Mouse (Mus musculus): Measurements from ENCODE around the gene Elmod2. TPM values are rescaled to one million over a fixed set of nuclear protein-coding genes. Genes with fewer than 3 reads are reported as not detected.
A peak's percentile ranks its signal among the peaks of the same experiment; 100 is the strongest.

Gene Elmod2
- total and polyA plus RNA-seq, 2 experiments from 2014 or later, result 12.9 to 22.8 TPM

DNA sequence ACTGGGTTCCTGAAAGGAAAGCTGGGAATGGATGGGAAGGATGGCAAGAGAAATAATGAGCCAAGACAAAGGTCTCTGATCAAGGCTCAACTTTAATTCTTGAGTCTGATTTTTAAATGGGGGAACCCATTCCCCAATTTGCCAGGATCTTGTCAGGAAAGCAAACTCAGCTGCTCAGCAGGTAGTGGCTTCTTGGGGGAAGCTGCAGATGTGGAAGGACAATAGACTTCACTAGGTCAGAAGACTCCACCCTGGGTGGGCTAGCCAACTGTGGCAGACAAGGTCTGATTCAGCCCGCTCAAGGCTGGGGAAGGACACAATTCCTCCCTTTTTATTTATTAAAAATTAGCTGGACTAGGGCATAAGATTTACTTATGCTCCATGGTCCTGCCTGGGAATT is 27.3 kb downstream of the Elmod2 start:
- Histone ChIP-seq H3K4me2 (ENCODE audit: low read depth, low read length, poor library complexity, severe bottlenecking) (no peak overlapping the region), H3K4me1 (ENCODE audit: insufficient read depth, low read length) (no peaks in the 10 kb centered on the region), H3K27ac (ENCODE audit: low read depth, low read length) (no peak overlapping the region), H3K36me3 (ENCODE audit: insufficient read depth, low read length) (no peaks in the 10 kb centered on the region), H3K4me3 (ENCODE audit: low read depth, low read length) (no peak overlapping the region), H3K27me3 (ENCODE audit: insufficient read depth, low read length) (no peaks in the 10 kb centered on the region), H3K9me3 (ENCODE audit: low read length) (no peaks in the 10 kb centered on the region), H3K9ac (replicated peaks; ENCODE audit: low read length, poor library complexity, severe bottlenecking) (no peak overlapping the region)
- no peak for TF ChIP-seq CTCF (IDR thresholded peaks at IDR 0.05)
- WGBS, result 78% methylated on average over 1 of the region's 1 CpGs
- no peak for ATAC-seq (ENCODE audit: low FRiP score)
- DNase-seq (ENCODE audit: low spot score), result no peak

DNA sequence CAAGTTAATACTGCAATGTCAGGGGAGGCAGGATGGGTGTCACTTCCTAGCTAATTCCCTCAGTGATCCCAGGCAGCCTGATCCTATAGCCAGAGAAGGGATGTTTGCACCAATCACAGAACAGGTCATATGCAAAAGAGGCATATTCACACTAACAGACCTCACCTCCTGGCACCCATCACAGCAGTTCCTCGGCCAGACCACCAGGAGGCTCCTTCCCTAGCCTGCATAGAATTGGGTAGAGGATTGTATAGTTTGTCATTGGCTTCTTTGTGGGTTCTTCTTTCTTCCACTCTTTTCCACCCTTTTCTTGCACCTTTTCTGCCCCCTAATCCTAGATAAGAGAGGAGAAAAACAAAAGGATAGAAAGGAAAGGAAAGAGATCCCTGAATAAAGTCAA is 32.2 kb downstream of the Elmod2 start:
- no peak overlapping the region for H3K9ac ChIP-seq (replicated peaks; ENCODE audit: low read length, poor library complexity, severe bottlenecking)
- no peak overlapping the region for H3K27ac ChIP-seq (ENCODE audit: low read depth, low read length)
- 56% methylated on average over 1 of the region's 1 CpGs for WGBS
- H3K4me3 ChIP-seq (ENCODE audit: low read depth, low read length), result no peak overlapping the region
- DNase-seq (ENCODE audit: low spot score) (no peak), ATAC-seq (ENCODE audit: low FRiP score) (no peak)
- H3K4me1 ChIP-seq (ENCODE audit: insufficient read depth, low read length), result no peaks in the 10 kb centered on the region
- H3K36me3 ChIP-seq (ENCODE audit: insufficient read depth, low read length), result no peaks in the 10 kb centered on the region
- no peak overlapping the region for H3K4me2 ChIP-seq (ENCODE audit: low read depth, low read length, poor library complexity, severe bottlenecking)
- H3K9me3 ChIP-seq (ENCODE audit: low read length), result no peaks in the 10 kb centered on the region
- H3K27me3 ChIP-seq (ENCODE audit: insufficient read depth, low read length), result no peaks in the 10 kb centered on the region
- TF ChIP-seq CTCF (IDR thresholded peaks at IDR 0.05), result peak; percentile 25

GRCm38 (mm10) chr8:83297375-83297774 is 34.9 kb downstream of the Elmod2 start:
- ATAC-seq (ENCODE audit: low FRiP score), result no peak
- WGBS, result 81% methylated on average over 4 of the region's 4 CpGs
- H3K4me1 ChIP-seq (ENCODE audit: insufficient read depth, low read length), result no peaks in the 10 kb centered on the region

DNA sequence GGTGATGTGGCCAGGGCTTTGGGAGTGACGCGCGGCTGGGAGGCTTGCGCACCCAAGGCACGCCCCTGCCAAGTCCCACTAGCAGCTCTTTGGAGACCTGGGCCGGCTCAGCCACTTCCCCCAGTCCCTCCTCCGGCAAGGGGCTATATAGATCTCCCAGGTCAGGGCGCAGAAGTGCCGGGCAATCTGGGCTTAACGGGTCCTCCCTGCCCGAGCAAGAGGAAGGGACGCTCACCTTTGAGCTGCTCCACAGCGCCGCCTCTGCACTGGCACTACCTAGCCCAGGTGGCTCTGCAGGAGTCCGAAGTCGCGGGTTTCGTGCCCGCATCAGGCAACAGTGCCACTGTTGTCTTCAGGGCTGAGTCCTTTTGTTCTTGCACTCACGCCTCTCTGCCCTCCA is 42.1 kb downstream of the Elmod2 start, which contains the start of gene Ucp1:
TSS of gene Ucp1 (plus strand) at position 177 of the 400 bp plus-strand sequence.
- WGBS, result 2% methylated on average over 19 of the region's 20 CpGs
- no peak for ATAC-seq (ENCODE audit: low FRiP score)

More at GRCm38 (mm10) chr8:83297375-83297774, 34.9 kb downstream of the Elmod2 start:
- DNase-seq (ENCODE audit: low spot score), result no peak
- no peak overlapping the region for H3K4me2 ChIP-seq (ENCODE audit: low read depth, low read length, poor library complexity, severe bottlenecking)
- no peak for TF ChIP-seq CTCF (IDR thresholded peaks at IDR 0.05)
- H3K9me3 ChIP-seq (ENCODE audit: low read length), result no peaks in the 10 kb centered on the region
- H3K27me3 ChIP-seq (ENCODE audit: insufficient read depth, low read length), result no peaks in the 10 kb centered on the region
- no peaks in the 10 kb centered on the region for H3K36me3 ChIP-seq (ENCODE audit: insufficient read depth, low read length)
- no peak overlapping the region for H3K4me3 ChIP-seq (ENCODE audit: low read depth, low read length)
- no peak overlapping the region for H3K9ac ChIP-seq (replicated peaks; ENCODE audit: low read length, poor library complexity, severe bottlenecking)
- H3K27ac ChIP-seq (ENCODE audit: low read depth, low read length), result no peak overlapping the region

GRCm38 (mm10) chr8:83285391-83285790 is 46.9 kb downstream of the Elmod2 start:
- 87% methylated on average over 8 of the region's 8 CpGs for WGBS
- Histone ChIP-seq H3K4me2 (ENCODE audit: low read depth, low read length, poor library complexity, severe bottlenecking) (no peak overlapping the region), H3K27ac (ENCODE audit: low read depth, low read length) (no peak overlapping the region), H3K36me3 (ENCODE audit: insufficient read depth, low read length) (no peaks in the 10 kb centered on the region), H3K9me3 (ENCODE audit: low read length) (no peaks in the 10 kb centered on the region), H3K9ac (replicated peaks; ENCODE audit: low read length, poor library complexity, severe bottlenecking) (no peak overlapping the region), H3K4me1 (ENCODE audit: insufficient read depth, low read length) (no peaks in the 10 kb centered on the region; the same call in 1 of the 2 replicates), H3K27me3 (ENCODE audit: insufficient read depth, low read length) (peaks cover 5% of the 10 kb centered on the region; the same call in 1 of the 2 replicates), H3K4me3 (ENCODE audit: low read depth, low read length) (no peak overlapping the region)
- ATAC-seq (ENCODE audit: low FRiP score) (no peak), DNase-seq (ENCODE audit: low spot score) (no peak)
- no peak for TF ChIP-seq CTCF (IDR thresholded peaks at IDR 0.05)

More for the DNA sequence above, 42.1 kb downstream of the Elmod2 start, which contains the start of gene Ucp1:
- H3K9me3 ChIP-seq (ENCODE audit: low read length), result no peaks in the 10 kb centered on the region
- peak within 1 kb of the TSS; percentile 29 for H3K4me3 ChIP-seq (ENCODE audit: low read depth, low read length)
- TF ChIP-seq CTCF (IDR thresholded peaks at IDR 0.05), result peak; percentile 38
- no peak within 1 kb of the TSS for H3K9ac ChIP-seq (replicated peaks; ENCODE audit: low read length, poor library complexity, severe bottlenecking)
- H3K4me2 ChIP-seq (ENCODE audit: low read depth, low read length, poor library complexity, severe bottlenecking), result peak within 1 kb of the TSS; percentile 51
- H3K27ac ChIP-seq (ENCODE audit: low read depth, low read length), result no peak within 1 kb of the TSS
- H3K4me1 ChIP-seq (ENCODE audit: insufficient read depth, low read length), result no peaks in the 10 kb centered on the region; the same call in 1 of the 2 replicates
- no peaks in the 10 kb centered on the region for H3K36me3 ChIP-seq (ENCODE audit: insufficient read depth, low read length)
- peaks cover 9% of the 10 kb centered on the region; the same call in 1 of the 2 replicates for H3K27me3 ChIP-seq (ENCODE audit: insufficient read depth, low read length)
- no peak for DNase-seq (ENCODE audit: low spot score)

DNA sequence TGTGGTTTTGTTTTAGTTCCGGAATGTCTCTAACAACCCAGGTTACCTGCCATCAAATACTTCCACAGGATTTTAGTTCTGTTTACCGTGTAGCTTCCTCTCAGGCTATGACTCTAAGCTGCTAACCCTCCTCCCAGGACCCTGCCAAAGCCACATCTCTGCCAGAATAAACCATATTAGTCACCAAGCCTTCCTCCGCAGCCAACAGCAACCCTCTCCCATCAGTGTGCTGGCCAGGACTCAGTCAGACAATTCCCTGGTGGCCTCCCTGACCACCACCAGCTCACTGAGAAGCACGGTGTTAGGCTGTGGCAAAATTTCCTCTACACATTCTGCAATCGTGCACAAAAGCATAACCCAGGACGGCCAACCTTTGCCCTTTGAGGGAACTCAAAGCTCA is 53.9 kb downstream of the Elmod2 start:
- TF ChIP-seq CTCF (IDR thresholded peaks at IDR 0.05), result no peak
- Histone ChIP-seq H3K9me3 (ENCODE audit: low read length) (no peaks in the 10 kb centered on the region), H3K4me2 (ENCODE audit: low read depth, low read length, poor library complexity, severe bottlenecking) (no peak overlapping the region), H3K9ac (replicated peaks; ENCODE audit: low read length, poor library complexity, severe bottlenecking) (no peak overlapping the region), H3K36me3 (ENCODE audit: insufficient read depth, low read length) (0 out of 2 replicates have a peak, but pooled peaks cover 3% of the 10 kb centered on the region), H3K27ac (ENCODE audit: low read depth, low read length) (no peak overlapping the region), H3K27me3 (ENCODE audit: insufficient read depth, low read length) (no peaks in the 10 kb centered on the region), H3K4me3 (ENCODE audit: low read depth, low read length) (no peak overlapping the region), H3K4me1 (ENCODE audit: insufficient read depth, low read length) (no peaks in the 10 kb centered on the region)
- 90% methylated on average over 6 of the region's 6 CpGs for WGBS
- DNase-seq (ENCODE audit: low spot score) (no peak), ATAC-seq (ENCODE audit: low FRiP score) (no peak)

Measured in midbrain, postnatal 0 days (tissue).